Comparison of ENCODE assay signal across 24 mouse cellular contexts in genomic region chr6:46963693-46964092, GRCm38 (mm10).
"Had no signal": no experiment of that assay in that cellular context is flagged by ENCODE, and none has a peak within 500 bp of the region (broad histone marks: within the 10 kb centered on the region; RNA-seq: fewer than 3 reads in every experiment).

No protein-coding gene starts in this region.

- H3K4me1 ChIP-seq: lung, embryonic 15.5 days; megakaryocyte, embryonic 14.5 days; midbrain, embryonic 10.5 days; midbrain, embryonic 12.5 days; stomach, embryonic 15.5 days had no signal

- H3K36me3 ChIP-seq: lung, embryonic 15.5 days; midbrain, embryonic 10.5 days; midbrain, embryonic 12.5 days; neural tube, embryonic 13.5 days; neural tube, embryonic 15.5 days; stomach, embryonic 15.5 days had no signal

- H3K4me3 ChIP-seq: lung, embryonic 15.5 days; megakaryocyte, embryonic 14.5 days; midbrain, embryonic 10.5 days; midbrain, embryonic 12.5 days; myocyte; neural tube, embryonic 13.5 days; neural tube, embryonic 15.5 days; stomach, embryonic 15.5 days had no signal

- H3K27ac ChIP-seq: lung, embryonic 15.5 days; macrophage; midbrain, embryonic 10.5 days; midbrain, embryonic 12.5 days; neural tube, embryonic 13.5 days; neural tube, embryonic 15.5 days; stomach, embryonic 15.5 days; stomach, postnatal 0 days had no signal

- H3K9ac ChIP-seq: lung, embryonic 15.5 days; midbrain, embryonic 12.5 days; neural tube, embryonic 13.5 days; neural tube, embryonic 15.5 days; stomach, embryonic 15.5 days had no signal

- H3K9me3 ChIP-seq: lung, embryonic 15.5 days; megakaryocyte, embryonic 14.5 days; midbrain, embryonic 10.5 days; midbrain, embryonic 12.5 days; neural tube, embryonic 13.5 days; neural tube, embryonic 15.5 days; stomach, embryonic 15.5 days had no signal

- DNase-seq: lung, adult 2 months; lung, postnatal 14 days; lung, postnatal 36 days; midbrain, embryonic 14.5 days; retina, postnatal 1 day; right cerebral cortex, adult 18-20 months; right cerebral cortex, postnatal 25 days; right cerebral cortex, postnatal 4 days; spleen, adult 18-20 months; thymus, adult 2 months; thymus, postnatal 25 days; thymus, postnatal 4 days had no signal

- H3K27me3 ChIP-seq: lung, embryonic 15.5 days; megakaryocyte, embryonic 14.5 days; midbrain, embryonic 12.5 days; neural tube, embryonic 13.5 days; neural tube, embryonic 15.5 days; stomach, embryonic 15.5 days had no signal

- ATAC-seq: lung, postnatal 0 days; midbrain, embryonic 16.5 days had no signal

- H3K4me2 ChIP-seq: lung, embryonic 15.5 days; midbrain, embryonic 12.5 days; neural tube, embryonic 13.5 days; neural tube, embryonic 15.5 days; stomach, embryonic 15.5 days had no signal
